Mouse (Mus musculus): Measurements from ENCODE around the gene Mtcl1. TPM values are rescaled to one million over a fixed set of nuclear protein-coding genes. Genes with fewer than 3 reads are reported as not detected.
A peak's percentile ranks its signal among the peaks of the same experiment; 100 is the strongest.

The Mtcl1 gene
- total RNA-seq, 2 experiments from 2014 or later = 31.7 to 44.8 TPM

- TF ChIP-seq CTCF (conservative IDR thresholded peaks at IDR 0.05) = no peak
- peak overlapping the region; percentile 49; the same call in 1 of the 2 replicates for H3K27ac ChIP-seq
- no peak overlapping the region for H3K4me3 ChIP-seq
- no peak for DNase-seq (ENCODE audit: low spot score in 2 of 2)
Measured at GRCm38 (mm10) chr17:66363852-66364524, 85.6 kb downstream of the Mtcl1 start.

GRCm38 (mm10) chr17:66362287-66363016, 87.1 kb downstream of the Mtcl1 start:
- Histone ChIP-seq H3K27ac (no peak overlapping the region), H3K4me3 (no peak overlapping the region)
- TF ChIP-seq CTCF (conservative IDR thresholded peaks at IDR 0.05) = no peak
- no peak for DNase-seq (ENCODE audit: low spot score in 2 of 2)

GRCm38 (mm10) chr17:66358026-66358978, 91.2 kb downstream of the Mtcl1 start:
- Histone ChIP-seq H3K27ac (no peak overlapping the region), H3K4me3 (peak overlapping the region; percentile 23; the same call in 1 of the 2 replicates)
- no peak for TF ChIP-seq CTCF (conservative IDR thresholded peaks at IDR 0.05)
- DNase-seq (ENCODE audit: low spot score in 2 of 2) = no peak

- H3K27ac ChIP-seq = no peak overlapping the region
- TF ChIP-seq CTCF (conservative IDR thresholded peaks at IDR 0.05) = no peak
- H3K4me3 ChIP-seq = no peak overlapping the region
- DNase-seq (ENCODE audit: low spot score in 2 of 2) = no peak
Measured at GRCm38 (mm10) chr17:66357171-66358025, 92.2 kb downstream of the Mtcl1 start.

GRCm38 (mm10) chr17:66353907-66354306, 95.6 kb downstream of the Mtcl1 start:
- H3K4me3 ChIP-seq = no peak overlapping the region
- DNase-seq (ENCODE audit: low spot score in 2 of 2) = no peak
- no peak for TF ChIP-seq CTCF (conservative IDR thresholded peaks at IDR 0.05)
- H3K27ac ChIP-seq = no peak overlapping the region

GRCm38 (mm10) chr17:66352847-66353643, 96.5 kb downstream of the Mtcl1 start:
- H3K4me3 ChIP-seq = no peak overlapping the region
- peak overlapping the region; percentile 23; the same call in 1 of the 2 replicates for H3K27ac ChIP-seq
- no peak for TF ChIP-seq CTCF (conservative IDR thresholded peaks at IDR 0.05)
- DNase-seq (ENCODE audit: low spot score in 2 of 2) = no peak

- Histone ChIP-seq H3K4me3 (no peak overlapping the region), H3K27ac (peak overlapping the region; percentile 65; the same call in 1 of the 2 replicates)
- no peak for TF ChIP-seq CTCF (conservative IDR thresholded peaks at IDR 0.05)
- peak in 1 of 2 experiments; percentile 65 for DNase-seq (ENCODE audit: low spot score in 2 of 2)
Measured at GRCm38 (mm10) chr17:66352219-66352618, 97.3 kb downstream of the Mtcl1 start.

- H3K27ac ChIP-seq = peak overlapping the region; percentile 36; the same call in 1 of the 2 replicates
- DNase-seq (ENCODE audit: low spot score in 2 of 2) = no peak
- TF ChIP-seq CTCF (conservative IDR thresholded peaks at IDR 0.05) = no peak
- no peak overlapping the region for H3K4me3 ChIP-seq
Measured at GRCm38 (mm10) chr17:66350689-66351088, 98.9 kb downstream of the Mtcl1 start.

GRCm38 (mm10) chr17:66350127-66350526, 99.4 kb downstream of the Mtcl1 start:
- Histone ChIP-seq H3K27ac (peak overlapping the region; percentile 36; the same call in 1 of the 2 replicates), H3K4me3 (no peak overlapping the region)
- no peak for TF ChIP-seq CTCF (conservative IDR thresholded peaks at IDR 0.05)
- peak; percentile 50 to 69 for DNase-seq (ENCODE audit: low spot score in 2 of 2)

- TF ChIP-seq CTCF (conservative IDR thresholded peaks at IDR 0.05) = no peak
- H3K4me3 ChIP-seq = no peak overlapping the region
- DNase-seq (ENCODE audit: low spot score in 2 of 2) = no peak
- H3K27ac ChIP-seq = no peak overlapping the region
Measured at GRCm38 (mm10) chr17:66346378-66346777, 103.2 kb downstream of the Mtcl1 start.

GRCm38 (mm10) chr17:66345680-66346079, 103.9 kb downstream of the Mtcl1 start:
- no peak for DNase-seq (ENCODE audit: low spot score in 2 of 2)
- H3K27ac ChIP-seq = no peak overlapping the region
- no peak for TF ChIP-seq CTCF (conservative IDR thresholded peaks at IDR 0.05)

More at GRCm38 (mm10) chr17:66345680-66346079, 103.9 kb downstream of the Mtcl1 start:
- no peak overlapping the region for H3K4me3 ChIP-seq
